ENCODE assay signal across 8 mouse cellular contexts in genomic region chr9:65201381-65202164, GRCm38 (mm10). TPM values are rescaled to one million over a fixed set of nuclear protein-coding genes. Genes with fewer than 3 reads are reported as not detected.
DNase-seq lines count a peak whose midpoint lies in the region; ATAC-seq and TF ChIP-seq lines count a peak whose summit lies in the region.

No protein-coding gene starts in this region.

- no peaks in the 10 kb centered on the region for H3K36me3 ChIP-seq in lung, embryonic 15.5 days
- H3K36me3 ChIP-seq in thymus, adult 2 months (ENCODE audit: control insufficient read depth, insufficient read depth, low read length): no peaks in the 10 kb centered on the region

- peak; percentile 71 to 74 for ATAC-seq in hematopoietic stem cell, adult 5-6 weeks (replicated peaks in 1 of 2; ENCODE audit: insufficient read depth in 1 of 2, low FRiP score in 2 of 2, low TSS enrichment in 1 of 2, low read depth in 1 of 2, poor library complexity in 2 of 2, severe bottlenecking in 2 of 2)
- peak; percentile 92 for ATAC-seq in lung, embryonic 15.5 days (ENCODE audit: borderline replicate concordance, extremely low read depth, low FRiP score, low TSS enrichment)

- H3K27ac ChIP-seq in lung, embryonic 15.5 days: peak overlapping the region; percentile 76
- peak overlapping the region; percentile 53; the same call in 1 of the 2 replicates for H3K27ac ChIP-seq in thymus, adult 2 months (ENCODE audit: control insufficient read depth, insufficient read depth, low read length)

- H3K9ac ChIP-seq in lung, embryonic 15.5 days: peak overlapping the region; percentile 49

- no peak for TF ChIP-seq CTCF in thymus, adult 2 months (IDR thresholded peaks at IDR 0.05; ENCODE audit: borderline replicate concordance, control insufficient read depth, extremely low read depth, insufficient read depth, low read length, poor library complexity)

- WGBS in lung, embryonic 15.5 days: under 1% methylated on average over 18 of the region's 18 CpGs
- WGBS in thymus, adult 2 months: 1% methylated on average over 18 of the region's 18 CpGs

- no peaks in the 10 kb centered on the region for H3K9me3 ChIP-seq in lung, embryonic 15.5 days

- peak; percentile 99 for DNase-seq in MEL-GATA-1-ER (ENCODE audit: extremely low read depth, low read depth)
- peak; percentile 88 for DNase-seq in cerebellum, adult 8-10 months
- DNase-seq in forelimb bud, embryonic 11.5 days (ENCODE audit: low read depth, low spot score): peak; percentile 92
- DNase-seq in layer of hippocampus, adult 9-10 months (ENCODE audit: low spot score): peak; percentile 95
- DNase-seq in ovary, adult 18-20 months (ENCODE audit: low spot score): peak; percentile 77
- peak; percentile 74 for DNase-seq in thymus, adult 2 months

- peak overlapping the region; percentile 63 for H3K4me2 ChIP-seq in lung, embryonic 15.5 days

- no peak for TF ChIP-seq POLR2A in thymus, adult 2 months (IDR thresholded peaks at IDR 0.05; ENCODE audit: control insufficient read depth, extremely low read depth, insufficient read depth, low read length, poor library complexity)

- peak overlapping the region; percentile 40 for H3K4me3 ChIP-seq in lung, embryonic 15.5 days
- H3K4me3 ChIP-seq in thymus, adult 2 months (ENCODE audit: control insufficient read depth, insufficient read depth, low read length): peak overlapping the region; percentile 47

- no peaks in the 10 kb centered on the region for H3K27me3 ChIP-seq in lung, embryonic 15.5 days
- H3K27me3 ChIP-seq in thymus, adult 2 months (ENCODE audit: control insufficient read depth, insufficient read depth, low read length): no peaks in the 10 kb centered on the region

- H3K4me1 ChIP-seq in lung, embryonic 15.5 days: peaks cover 8% of the 10 kb centered on the region
- peaks cover 9% of the 10 kb centered on the region for H3K4me1 ChIP-seq in thymus, adult 2 months (replicated peaks; ENCODE audit: control insufficient read depth, insufficient read depth, low read length)

RNA-seq across cellular contexts. Expression of gene Parp16, which starts 6.4 kb away (rescaled TPM):
- total RNA-seq in hematopoietic stem cell, adult 5-6 weeks (2017): 7.6 and 9.6 TPM in 2 replicates
- polyA plus RNA-seq in lung, embryonic 15.5 days (2015; fragmentation: Nextera tagmentation; extraction: Ambion mirVana): 5.4 and 5.6 TPM in 2 replicates
- 9.3 and 17.1 TPM in 2 replicates for polyA plus RNA-seq in thymus, adult 2 months (2012; rRNA removed)

Comparison
In these comparisons a context has a peak if more than half of its experiments do, and no peak if none do; other contexts are left out.
1. Peak in every context shown above with its lines: DNase-seq, ATAC-seq, H3K4me3 ChIP-seq and H3K27ac ChIP-seq.